Mouse (Mus musculus) midbrain, embryonic 14.5 days (tissue): ENCODE results near the gene Rab3a. TPM values are rescaled to one million over a fixed set of nuclear protein-coding genes. Genes with fewer than 3 reads are reported as not detected.

Experiments
- ATAC-seq: fragments of 200-750 bp; cut with Nextera tagmentation; 2 replicates; pipeline ENCODE4 v1.8.0; 2017; ENCODE audit warnings: moderate number of reproducible peaks, moderate library complexity; ENCODE audit not compliant: low FRiP score, low TSS enrichment
- DNase-seq: peaks from one replicate; pipeline ENCODE4 v3.0.0-alpha.2; 2015
- H3K27ac ChIP-seq: fragments of 300-500 bp; sonication (generic); replicated peaks from 2 replicates; pipeline ENCODE4 v1.5.1; 2014; ENCODE audit warnings: mild to moderate bottlenecking, low read depth, low read length, moderate library complexity
- H3K27me3 ChIP-seq: fragments of 300-500 bp; sonication (generic); 2 replicates; pipeline ENCODE4 v1.6.1; 2014; ENCODE audit warnings: low read length, control low read depth, mixed read lengths; ENCODE audit not compliant: control insufficient read depth, insufficient read depth
- H3K36me3 ChIP-seq: fragments of 300-500 bp; sonication (generic); 2 replicates; pipeline ENCODE4 v1.6.1; 2014; ENCODE audit warnings: low read length, control low read depth; ENCODE audit not compliant: control insufficient read depth, insufficient read depth
- H3K4me1 ChIP-seq: fragments of 300-500 bp; sonication (generic); 2 replicates; pipeline ENCODE4 v1.6.1; 2014; ENCODE audit warnings: mild to moderate bottlenecking, antibody characterized with exemption, low read length, control low read depth; ENCODE audit not compliant: control insufficient read depth, insufficient read depth
- H3K4me2 ChIP-seq: fragments of 300-500 bp; sonication (generic); 2 replicates; pipeline ENCODE4 v1.6.1; 2014; ENCODE audit warnings: mild to moderate bottlenecking, low read length, moderate library complexity
- H3K4me3 ChIP-seq: fragments of 300-500 bp; sonication (generic); replicated peaks from 2 replicates; pipeline ENCODE4 v1.5.1; 2014; ENCODE audit warnings: low read depth, low read length
- H3K9ac ChIP-seq: fragments of 300-500 bp; sonication (generic); replicated peaks from 2 replicates; pipeline ENCODE4 v1.6.1; 2014; ENCODE audit warnings: mild to moderate bottlenecking, low read length, moderate library complexity
- H3K9me3 ChIP-seq: fragments of 300-500 bp; sonication (generic); 2 replicates; pipeline ENCODE4 v1.6.1; 2016; ENCODE audit warnings: low read length, control low read depth, mixed read lengths; ENCODE audit not compliant: control insufficient read depth
- WGBS: fragments of 180-500 bp; shearing (Covaris S2); extraction: QIAGEN DNeasy Blood & Tissue Kit; methylation state at CpG from one replicate; pipeline ENCODE4 v1.1.7; 2014; 5-methylcytosine and 5-hydroxymethylcytosine counted together
- polyA plus RNA-seq: library from polyadenylated mRNA; unstranded; fragments of >200 nt; fragmentation: Nextera tagmentation; extraction: Ambion mirVana; gene quantifications from 2 replicates; pipeline ENCODE4 v1.2.1, GENCODE M21; 2014

Rab3a gene
- polyA plus RNA-seq, 1 experiment from 2014 or later = 407 TPM

- Histone ChIP-seq H3K9ac (0 out of 2 replicates have a peak overlapping the region, but pooled peaks have one; percentile 12), H3K4me2 (peak overlapping the region; percentile 38), H3K4me3 (no peak overlapping the region), H3K27me3 (peaks cover 23% of the 10 kb centered on the region), H3K9me3 (no peaks in the 10 kb centered on the region), H3K4me1 (no peaks in the 10 kb centered on the region), H3K27ac (no peak overlapping the region), H3K36me3 (no peaks in the 10 kb centered on the region)
- DNase-seq (no peak), ATAC-seq (no peak)
- WGBS = 6% methylated on average over 34 of the region's 34 CpGs
Observed at GRCm38 (mm10) chr8:70729808-70730475, 24.5 kb upstream of the Rab3a start.

- Histone ChIP-seq H3K27me3 (peaks cover 23% of the 10 kb centered on the region), H3K4me3 (no peak overlapping the region), H3K9ac (no peak overlapping the region), H3K9me3 (no peaks in the 10 kb centered on the region), H3K27ac (no peak overlapping the region), H3K4me2 (no peak overlapping the region), H3K36me3 (no peaks in the 10 kb centered on the region), H3K4me1 (no peaks in the 10 kb centered on the region)
- WGBS = 83% methylated on average over 4 of the region's 4 CpGs
- DNase-seq (no peak), ATAC-seq (no peak)
Observed at GRCm38 (mm10) chr8:70730956-70731355, 23.5 kb upstream of the Rab3a start.

GRCm38 (mm10) chr8:70737705-70738104, 16.8 kb upstream of the Rab3a start:
- Histone ChIP-seq H3K36me3 (no peaks in the 10 kb centered on the region), H3K4me2 (no peak overlapping the region), H3K4me1 (no peaks in the 10 kb centered on the region), H3K27me3 (peaks cover 6% of the 10 kb centered on the region; the same call in 1 of the 2 replicates), H3K9me3 (no peaks in the 10 kb centered on the region), H3K9ac (no peak overlapping the region), H3K4me3 (no peak overlapping the region), H3K27ac (no peak overlapping the region)
- 72% methylated on average over 5 of the region's 5 CpGs for WGBS
- ATAC-seq = no peak
- DNase-seq = no peak

- 75% methylated on average over 3 of the region's 3 CpGs for WGBS
- no peak overlapping the region for H3K27ac ChIP-seq
Observed at GRCm38 (mm10) chr8:70738211-70738610, 16.3 kb upstream of the Rab3a start.

GRCm38 (mm10) chr8:70741661-70742060, 12.8 kb upstream of the Rab3a start:
- 0 out of 2 replicates have a peak, but pooled peaks cover 3% of the 10 kb centered on the region for H3K4me1 ChIP-seq
- 67% methylated on average over 5 of the region's 5 CpGs for WGBS
- no peak overlapping the region for H3K4me3 ChIP-seq
- H3K27me3 ChIP-seq = peaks cover 28% of the 10 kb centered on the region
- no peak overlapping the region for H3K4me2 ChIP-seq
- no peaks in the 10 kb centered on the region for H3K36me3 ChIP-seq
- no peak overlapping the region for H3K27ac ChIP-seq
- peak; percentile 10; the same call in 1 of the 2 replicates for ATAC-seq
- no peaks in the 10 kb centered on the region for H3K9me3 ChIP-seq
- DNase-seq = no peak
- no peak overlapping the region for H3K9ac ChIP-seq

More at GRCm38 (mm10) chr8:70738211-70738610, 16.3 kb upstream of the Rab3a start:
- no peak for DNase-seq
- no peak for ATAC-seq
- Histone ChIP-seq H3K4me2 (no peak overlapping the region), H3K4me1 (0 out of 2 replicates have a peak, but pooled peaks cover under 1% of the 10 kb centered on the region), H3K4me3 (no peak overlapping the region), H3K36me3 (no peaks in the 10 kb centered on the region), H3K9me3 (no peaks in the 10 kb centered on the region), H3K9ac (no peak overlapping the region), H3K27me3 (peaks cover 11% of the 10 kb centered on the region)

- Histone ChIP-seq H3K4me1 (0 out of 2 replicates have a peak, but pooled peaks cover 3% of the 10 kb centered on the region), H3K9me3 (no peaks in the 10 kb centered on the region), H3K27me3 (peaks cover 28% of the 10 kb centered on the region), H3K27ac (no peak overlapping the region), H3K36me3 (no peaks in the 10 kb centered on the region), H3K4me2 (no peak overlapping the region), H3K4me3 (no peak overlapping the region), H3K9ac (no peak overlapping the region)
- WGBS = 81% methylated on average over 11 of the region's 11 CpGs
- DNase-seq (no peak), ATAC-seq (0 out of 2 replicates have a peak, but pooled peaks have one; percentile 39)
Observed at GRCm38 (mm10) chr8:70742176-70742575, 12.3 kb upstream of the Rab3a start.

GRCm38 (mm10) chr8:70742981-70743655, 11.4 kb upstream of the Rab3a start:
- WGBS = 2% methylated on average over 37 of the region's 38 CpGs
- DNase-seq = no peak

GRCm38 (mm10) chr8:70743656-70744590, 10.6 kb upstream of the Rab3a start:
- peak overlapping the region; percentile 34 for H3K9ac ChIP-seq
- H3K27ac ChIP-seq = no peak overlapping the region
- peak overlapping the region; percentile 52 for H3K4me2 ChIP-seq
- H3K36me3 ChIP-seq = no peaks in the 10 kb centered on the region
- H3K4me1 ChIP-seq = 0 out of 2 replicates have a peak, but pooled peaks cover 3% of the 10 kb centered on the region
- no peak; the same call in 1 of the 2 replicates for ATAC-seq
- peak overlapping the region; percentile 29 for H3K4me3 ChIP-seq
- WGBS = 6% methylated on average over 48 of the region's 48 CpGs
- H3K27me3 ChIP-seq = peaks cover 28% of the 10 kb centered on the region
- H3K9me3 ChIP-seq = no peaks in the 10 kb centered on the region
- DNase-seq = peak; percentile 60

More at GRCm38 (mm10) chr8:70742981-70743655, 11.4 kb upstream of the Rab3a start:
- Histone ChIP-seq H3K9me3 (no peaks in the 10 kb centered on the region), H3K4me1 (0 out of 2 replicates have a peak, but pooled peaks cover 3% of the 10 kb centered on the region), H3K27me3 (peaks cover 28% of the 10 kb centered on the region), H3K4me2 (peak overlapping the region; percentile 52), H3K4me3 (no peak overlapping the region; the same call in 1 of the 2 replicates), H3K9ac (peak overlapping the region; percentile 18), H3K27ac (no peak overlapping the region), H3K36me3 (no peaks in the 10 kb centered on the region)
- ATAC-seq = no peak
